Mouse (Mus musculus) 3134 (cell line): Measurements from ENCODE around the gene Klc4.

Experiments
- DNase-seq: peaks from one replicate; pipeline ENCODE4 v3.0.0-alpha.2; 2011; ENCODE audit warnings: low spot score; ENCODE audit not compliant: insufficient read length; ENCODE audit errors: extremely low read depth

Gene Klc4

DNA sequence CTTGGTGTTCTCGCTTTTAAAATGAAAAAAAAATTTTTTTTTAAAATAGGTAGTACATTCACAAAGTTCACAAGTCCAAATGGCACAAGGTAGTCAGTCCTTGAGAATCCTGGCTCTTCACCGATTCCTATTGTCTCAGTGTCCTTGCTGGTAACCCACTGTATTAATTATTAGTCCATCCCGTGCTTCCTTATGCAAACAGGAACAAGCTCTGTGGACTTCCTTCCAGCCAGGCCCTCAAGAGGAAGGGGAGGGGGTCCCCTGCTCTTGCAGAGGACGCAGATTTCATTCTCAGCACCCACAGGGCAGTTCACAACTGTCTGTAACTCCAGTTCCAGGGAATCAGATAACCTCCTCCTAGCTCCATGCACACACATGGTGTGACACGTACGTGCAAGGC is 10.2 kb upstream of the Klc4 start:
- no peak for DNase-seq

DNA sequence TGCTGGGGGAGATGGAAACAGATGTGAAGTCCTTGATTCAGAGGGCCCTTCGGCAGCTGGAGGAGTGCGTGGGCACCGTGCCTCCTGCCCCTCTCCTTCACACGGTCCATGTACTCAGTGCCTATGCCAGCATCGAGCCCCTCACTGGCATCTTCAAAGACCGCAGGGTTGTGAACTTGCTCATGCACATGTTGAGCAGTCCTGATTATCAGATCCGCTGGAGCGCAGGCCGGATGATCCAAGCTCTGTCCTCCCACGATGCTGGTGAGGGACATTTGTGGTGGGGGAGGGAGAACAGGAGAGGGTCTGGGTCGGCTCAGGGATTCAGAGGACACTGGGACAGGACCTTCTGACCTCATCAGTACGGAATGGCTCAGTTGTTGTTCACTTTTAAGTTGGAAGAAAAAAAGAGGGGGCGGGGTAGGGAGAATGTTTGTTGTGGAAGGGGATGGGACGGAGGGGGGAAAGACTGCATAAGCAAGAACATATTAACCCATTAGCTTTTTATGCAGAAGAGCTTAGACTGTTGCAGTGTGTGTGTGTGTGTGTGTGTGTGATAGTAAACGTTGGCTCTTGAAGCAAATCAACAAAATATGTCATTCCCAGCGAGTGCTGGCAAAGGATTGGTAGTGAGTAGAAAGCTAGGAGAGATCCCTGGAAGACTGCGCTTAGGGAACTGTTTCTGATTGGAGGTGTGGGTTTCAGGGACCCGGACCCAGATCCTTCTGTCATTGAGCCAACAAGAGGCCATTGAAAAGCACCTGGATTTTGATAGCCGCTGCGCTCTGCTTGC is 6.1 kb upstream of the Klc4 start:
- no peak for DNase-seq

DNA sequence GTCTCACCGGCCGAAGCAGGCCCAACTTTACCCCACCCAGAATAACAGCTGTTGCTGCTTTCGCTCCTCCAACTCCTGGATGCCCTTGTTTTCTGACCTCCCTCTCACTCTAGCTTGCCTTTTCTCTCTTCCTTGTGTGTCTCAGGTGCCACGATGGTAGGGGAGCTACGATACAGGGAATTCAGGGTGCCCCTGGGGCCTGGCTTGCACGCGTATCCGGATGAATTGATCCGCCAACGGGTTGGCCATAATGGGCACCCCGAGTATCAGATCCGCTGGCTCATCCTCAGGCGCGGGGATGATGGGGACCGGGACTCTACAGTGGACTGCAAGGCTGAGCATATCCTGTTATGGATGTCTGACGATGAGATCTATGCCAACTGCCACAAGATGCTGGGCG is 5.5 kb upstream of the Klc4 start:
- no peak for DNase-seq

DNA sequence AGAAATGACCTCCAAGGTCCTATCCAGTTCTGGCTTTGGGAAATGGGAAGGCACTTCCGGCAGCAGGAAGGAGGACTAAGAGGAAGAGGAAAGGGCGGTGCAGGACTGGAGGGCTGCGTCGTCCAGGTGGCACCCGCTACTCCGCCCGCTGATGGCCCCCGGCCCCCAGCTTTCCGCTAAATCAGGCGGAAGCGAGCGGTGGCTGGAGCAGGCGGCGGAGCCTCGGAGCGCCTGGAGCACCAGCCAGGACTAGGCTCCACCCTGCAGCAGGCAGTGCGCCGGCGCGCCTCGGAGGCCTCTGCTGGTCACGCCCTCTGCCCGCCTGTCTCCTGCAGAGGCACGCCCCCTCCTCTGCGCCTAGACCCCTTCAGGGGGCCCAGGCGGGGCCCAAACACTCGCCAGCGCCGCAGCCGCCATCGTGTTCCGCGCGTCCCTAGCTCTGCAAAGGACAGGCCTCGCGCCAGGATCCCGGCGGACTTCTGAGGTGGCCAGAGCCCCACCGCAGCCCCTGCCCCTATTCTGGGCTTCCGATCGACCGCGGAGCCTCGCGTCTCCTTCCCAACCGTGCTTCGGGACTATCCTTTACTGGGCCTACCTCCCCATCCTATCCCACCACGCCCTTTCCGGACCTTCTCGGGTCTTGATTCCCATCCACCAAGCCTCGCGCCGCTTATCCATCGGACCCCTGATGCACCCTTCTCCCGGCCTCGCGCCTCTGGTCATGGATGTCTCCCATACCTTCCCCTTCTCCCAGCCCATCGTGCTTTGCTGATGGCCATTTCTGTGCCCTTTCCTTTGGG is 4.6 kb upstream of the Klc4 start, which contains the start of gene Cul7:
TSS of gene Cul7 (plus strand) at position 106 of the 800 bp plus-strand sequence.
- peak; percentile 80 for DNase-seq

DNA sequence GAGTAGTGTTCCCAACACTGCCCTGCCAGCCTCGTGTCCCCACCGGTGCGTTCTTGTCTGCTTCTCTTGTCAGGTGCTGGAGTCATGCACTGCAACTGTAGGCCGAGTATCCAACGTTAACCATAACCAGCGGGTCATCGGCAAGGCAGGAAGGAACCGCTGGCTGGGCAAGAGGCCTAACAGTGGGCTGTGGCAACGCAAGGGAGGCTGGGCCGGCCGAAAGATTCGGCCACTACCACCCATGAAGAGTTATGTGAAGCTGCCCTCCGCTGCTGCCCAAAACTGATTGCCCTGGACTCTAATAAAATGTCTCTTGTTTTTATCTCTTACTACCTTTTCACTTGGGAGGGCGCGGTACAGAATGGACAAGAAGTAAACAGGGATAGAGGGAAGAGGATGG is 4.0 kb upstream of the Klc4 start:
- DNase-seq = no peak

DNA sequence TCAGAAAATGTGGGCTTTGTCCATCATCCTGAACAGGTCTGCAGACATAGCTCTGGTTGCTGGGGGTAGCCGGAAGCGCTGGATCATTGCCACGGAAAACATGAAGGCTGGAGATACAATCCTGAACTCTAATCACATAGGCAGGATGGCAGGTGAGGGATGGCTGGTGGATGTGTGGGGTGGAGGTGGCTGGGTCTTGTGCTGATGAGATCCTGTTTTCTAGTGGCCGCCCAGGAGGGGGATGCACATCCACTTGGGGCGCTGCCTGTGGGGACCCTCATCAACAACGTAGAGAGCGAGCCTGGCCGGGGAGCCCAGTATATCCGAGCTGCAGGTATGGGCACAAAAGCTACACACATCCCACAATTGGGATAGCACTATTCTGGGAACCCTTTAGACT is 2.6 kb upstream of the Klc4 start:
- DNase-seq = no peak

DNA sequence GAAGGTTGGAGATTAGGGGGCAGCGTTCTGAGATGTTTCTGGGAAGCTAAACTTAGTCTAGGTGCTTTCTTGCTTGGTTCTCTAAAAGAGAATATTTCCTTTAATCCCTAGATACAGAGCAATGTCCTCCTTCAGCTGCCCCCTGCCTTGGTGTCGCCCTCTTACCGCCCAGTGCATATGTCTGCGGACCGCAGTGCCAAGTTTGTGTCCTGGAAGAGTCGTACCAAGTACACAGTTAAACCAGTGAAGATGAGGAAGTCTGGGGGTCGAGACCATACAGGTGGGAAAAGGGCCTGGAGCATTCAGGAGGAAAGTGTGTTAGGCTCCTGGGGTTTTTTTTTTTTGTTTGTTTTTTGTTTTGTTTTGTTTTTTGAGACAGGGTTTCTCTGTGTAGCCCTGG is 1.5 kb upstream of the Klc4 start:
- no peak for DNase-seq

DNA sequence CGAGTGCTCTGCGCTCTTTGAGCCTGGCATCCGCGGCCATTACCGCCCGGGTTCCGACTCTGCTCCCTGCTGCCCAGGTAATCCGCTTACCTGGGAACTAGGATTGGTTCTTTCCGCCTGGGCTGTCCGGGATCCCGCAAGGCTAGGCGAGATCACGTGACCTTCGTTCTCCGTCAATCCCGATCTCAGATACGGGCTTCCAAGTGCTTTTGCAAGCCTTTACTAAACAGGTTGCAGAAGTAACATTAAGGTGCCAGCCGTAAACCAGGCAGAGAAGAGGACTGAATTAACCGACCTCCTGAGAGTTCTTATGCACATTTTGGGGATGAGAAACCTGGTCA is 470 bp upstream of the Klc4 start:
- DNase-seq = no peak

DNA sequence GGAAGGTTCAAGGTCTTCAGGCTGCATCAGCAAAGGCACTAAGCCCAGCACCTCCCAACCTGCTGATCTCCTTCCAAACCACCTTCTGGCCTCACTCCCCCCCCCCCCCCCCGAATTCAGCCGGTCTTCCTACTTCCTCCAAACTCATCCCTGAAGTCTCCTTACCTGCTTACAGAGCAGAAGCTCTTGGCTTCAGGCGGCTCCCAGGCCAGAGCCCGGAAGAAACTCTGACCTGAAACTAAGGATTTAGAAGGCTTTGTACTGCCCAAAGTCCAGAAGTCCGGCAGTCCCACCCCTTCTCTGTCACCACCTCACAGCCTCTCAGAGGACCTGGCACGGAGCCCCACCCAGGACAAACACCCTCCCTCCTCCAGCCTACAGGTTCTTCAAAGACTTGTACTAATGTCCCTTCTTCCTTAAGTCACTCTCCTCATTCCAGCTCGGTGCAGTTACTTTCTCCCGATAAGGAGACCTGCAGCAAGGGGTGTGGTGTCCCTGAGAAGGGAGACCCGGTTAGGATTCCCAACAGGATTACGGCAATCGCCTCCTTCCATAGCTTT is 826 bp downstream of the Klc4 start:
- peak; percentile 62 for DNase-seq

DNA sequence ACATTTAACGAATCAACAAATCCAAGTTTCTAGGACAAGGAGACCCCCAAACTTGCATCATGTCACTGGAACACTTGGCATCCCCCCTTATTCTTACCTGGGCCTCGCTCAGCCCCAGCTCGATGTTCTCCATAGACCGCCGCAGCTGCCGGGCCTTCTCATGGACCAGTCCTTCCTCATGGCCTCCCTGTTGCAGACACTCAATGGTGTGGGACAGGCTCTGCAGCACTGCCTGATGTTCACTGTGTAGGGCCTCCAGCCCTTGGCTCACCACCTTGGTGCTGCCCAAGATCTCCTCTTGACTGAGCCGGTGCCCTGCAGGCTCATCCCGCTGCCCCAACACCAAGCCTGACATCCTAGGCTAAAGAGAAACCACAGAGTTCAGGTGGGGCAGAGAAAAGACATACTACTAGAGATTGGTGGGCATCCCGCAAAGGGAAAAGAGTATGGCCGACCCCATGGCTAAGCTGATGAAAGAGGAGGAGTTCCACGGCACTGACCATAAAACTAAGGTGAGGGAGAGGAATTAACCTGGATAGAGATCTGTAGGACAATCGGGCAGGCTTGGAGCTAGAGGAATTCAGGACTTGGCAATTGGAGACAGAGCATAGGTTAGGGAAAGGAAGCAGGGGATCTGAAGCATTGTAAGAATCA is 1.5 kb downstream of the Klc4 start:
- DNase-seq = no peak

DNA sequence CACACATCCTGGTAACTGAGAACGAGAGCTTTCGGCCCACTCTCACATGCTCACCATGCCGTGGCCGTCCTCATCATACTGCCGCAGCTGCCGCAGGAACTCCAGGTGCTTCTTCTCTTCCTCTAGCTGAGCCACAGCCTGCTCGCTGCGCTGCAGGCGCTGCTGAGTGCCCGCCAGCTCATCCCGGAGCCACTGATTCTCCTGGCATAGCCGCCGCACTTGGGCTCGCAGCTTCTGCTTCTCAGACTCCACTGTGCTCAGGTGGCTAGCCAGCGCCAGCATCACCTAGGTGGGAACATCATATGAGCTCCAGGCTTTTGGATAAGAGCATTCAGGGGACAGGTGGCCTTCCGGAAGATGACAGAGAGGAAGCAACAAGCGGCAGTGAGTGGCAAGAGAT is 3.8 kb downstream of the Klc4 start:
- DNase-seq = no peak

DNA sequence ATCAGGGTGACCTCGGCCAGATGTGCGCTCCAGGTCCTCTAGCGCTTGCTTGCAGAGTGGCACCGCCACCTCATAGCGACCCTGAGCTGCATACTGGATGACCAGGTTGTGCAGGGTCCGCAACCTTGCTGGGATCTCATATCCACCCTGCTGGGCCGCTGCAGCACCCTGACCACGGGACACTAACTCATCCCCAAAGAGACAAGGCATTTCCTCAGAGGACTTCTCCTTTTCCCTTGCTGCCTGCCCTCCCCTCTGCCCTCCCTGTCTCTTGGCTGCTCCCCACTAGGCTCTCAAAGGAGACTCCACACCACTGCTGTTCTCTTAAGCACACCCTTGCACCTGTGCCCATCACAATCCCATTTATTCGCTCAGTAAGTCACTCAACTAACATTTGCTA is 5.9 kb downstream of the Klc4 start:
- DNase-seq = no peak

DNA sequence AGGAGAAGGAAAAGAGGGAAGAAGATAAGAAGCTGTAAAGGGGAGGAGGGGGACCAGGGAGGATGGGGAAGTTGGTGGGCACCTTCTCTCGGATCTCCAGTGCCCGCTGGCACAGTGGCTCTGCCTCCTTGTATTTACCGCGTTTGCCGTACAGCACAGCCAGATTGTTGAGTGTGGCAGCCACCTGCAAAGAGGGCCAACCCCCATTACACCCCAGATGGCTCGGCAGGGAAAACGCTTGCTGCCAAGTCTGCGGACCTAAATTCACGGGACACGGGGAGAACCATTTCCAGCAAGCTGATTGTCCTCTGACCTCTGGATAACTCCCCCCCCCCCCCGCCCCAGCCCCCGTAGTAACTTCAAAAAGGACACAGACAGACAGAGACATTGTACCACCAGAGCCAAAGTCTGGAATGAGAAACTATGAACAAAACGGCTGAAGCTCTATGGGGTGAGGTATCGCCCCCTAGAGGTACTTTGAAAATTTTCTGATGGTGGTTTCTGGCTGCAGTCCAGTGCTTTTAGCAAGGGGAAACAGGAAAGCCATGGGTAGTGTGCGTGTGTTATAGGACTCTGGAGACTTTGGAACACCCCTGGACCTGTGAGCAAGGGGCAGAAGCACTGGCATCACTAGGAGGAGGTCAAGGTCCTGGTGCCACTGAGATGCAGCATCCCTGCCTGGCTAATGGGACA is 8.8 kb downstream of the Klc4 start:
- DNase-seq = peak; percentile 42

DNA sequence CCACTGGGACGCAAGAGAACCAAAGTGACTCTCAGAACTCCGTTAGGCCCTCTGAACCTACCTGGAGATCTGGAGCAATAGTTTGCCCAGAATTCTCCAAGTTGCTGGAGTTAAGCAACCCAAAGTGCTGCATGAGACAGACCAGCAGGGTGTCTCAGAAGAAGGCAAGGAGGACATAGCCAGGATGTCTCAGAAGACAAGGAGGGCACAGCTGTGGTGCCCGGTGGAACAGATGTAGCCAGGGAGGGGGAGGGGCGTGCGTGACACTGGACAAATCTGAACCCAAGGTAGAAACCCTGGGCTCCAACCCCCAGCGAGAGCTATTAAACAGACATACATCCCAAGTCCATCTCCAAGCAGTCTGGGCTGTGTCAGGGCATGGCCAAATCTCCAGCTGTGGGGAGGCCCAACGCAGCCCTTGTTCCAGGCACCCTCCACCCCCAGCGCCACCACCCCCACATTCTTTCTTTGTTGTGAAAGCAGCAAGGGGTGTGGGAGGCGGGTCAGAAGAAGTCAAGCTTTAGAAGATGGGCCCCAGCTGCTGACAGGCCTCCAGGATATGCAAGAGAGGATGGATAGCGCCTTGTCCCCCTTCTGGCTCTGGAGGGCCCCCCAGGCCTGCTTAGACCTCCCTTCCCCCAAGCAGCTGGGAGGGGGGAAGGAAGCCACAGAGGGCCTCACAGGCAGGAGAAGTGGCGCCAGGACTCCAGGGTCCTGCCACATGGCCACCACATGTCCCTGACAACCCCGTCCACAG is 16.0 kb downstream of the Klc4 start:
- peak; percentile 57 for DNase-seq

DNA sequence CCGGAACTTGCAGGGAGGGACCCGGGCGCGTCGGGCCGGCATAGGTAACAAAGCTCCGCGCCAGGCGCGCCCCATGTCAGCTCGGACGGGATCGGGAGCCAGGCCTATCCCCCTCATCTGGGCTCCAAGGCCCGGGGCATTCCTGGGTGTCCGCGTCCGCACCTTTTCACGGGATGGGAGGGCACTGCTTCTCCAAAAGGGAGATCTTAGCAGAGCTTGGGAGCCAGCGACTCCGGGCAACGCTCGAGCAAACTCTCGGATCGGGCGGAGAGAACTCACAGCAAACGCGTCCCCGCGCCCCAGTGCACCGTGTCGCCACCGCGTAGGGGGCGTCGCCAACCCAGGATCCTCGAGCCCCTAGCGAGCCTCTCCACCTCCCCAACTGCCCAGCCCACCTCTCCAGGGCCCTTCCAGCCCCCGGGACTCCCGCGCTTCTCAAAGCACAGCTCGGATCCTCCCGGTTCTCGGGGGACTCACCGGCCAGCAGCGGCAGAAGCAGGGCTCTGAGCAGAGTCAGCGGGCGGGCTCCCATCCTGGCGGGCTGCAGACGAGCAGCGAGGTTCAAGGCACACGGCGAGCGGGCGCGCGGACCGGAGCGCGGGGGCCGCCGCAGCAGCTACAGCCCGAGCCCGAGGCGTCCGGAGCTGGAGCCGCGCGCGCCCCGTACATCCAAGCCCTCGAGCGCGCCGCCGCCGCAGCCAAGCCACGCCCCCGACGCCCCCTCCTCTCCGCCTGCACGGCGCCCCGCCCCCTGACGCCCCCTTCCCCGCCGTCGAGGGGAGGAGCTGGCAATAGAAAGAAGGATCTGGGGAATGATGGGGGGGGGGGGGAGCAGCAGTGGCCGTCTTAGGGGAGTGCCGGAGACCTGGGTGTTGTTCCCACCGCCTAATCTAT is 16.8 kb downstream of the Klc4 start, which contains the start of gene Ptk7:
TSS of gene Ptk7 (minus strand) at position 714 of the 894 bp plus-strand sequence.
- peak; percentile 75 for DNase-seq

DNA sequence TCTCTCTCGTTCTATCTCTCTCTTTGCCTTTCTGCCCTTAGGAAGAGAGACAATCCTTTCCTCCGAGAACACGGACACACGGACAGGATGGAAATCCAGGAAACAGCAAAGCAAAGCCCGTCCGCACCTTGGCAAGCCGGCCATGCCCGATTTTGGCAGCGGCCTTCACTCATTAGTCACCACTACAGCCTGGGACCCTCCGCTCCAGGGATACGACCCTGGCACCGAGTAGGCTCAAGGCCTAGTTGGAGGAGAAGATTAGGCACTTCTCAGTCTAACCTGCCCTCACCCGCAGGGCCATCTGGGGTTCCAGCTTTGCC is 17.4 kb downstream of the Klc4 start:
- DNase-seq = no peak

DNA sequence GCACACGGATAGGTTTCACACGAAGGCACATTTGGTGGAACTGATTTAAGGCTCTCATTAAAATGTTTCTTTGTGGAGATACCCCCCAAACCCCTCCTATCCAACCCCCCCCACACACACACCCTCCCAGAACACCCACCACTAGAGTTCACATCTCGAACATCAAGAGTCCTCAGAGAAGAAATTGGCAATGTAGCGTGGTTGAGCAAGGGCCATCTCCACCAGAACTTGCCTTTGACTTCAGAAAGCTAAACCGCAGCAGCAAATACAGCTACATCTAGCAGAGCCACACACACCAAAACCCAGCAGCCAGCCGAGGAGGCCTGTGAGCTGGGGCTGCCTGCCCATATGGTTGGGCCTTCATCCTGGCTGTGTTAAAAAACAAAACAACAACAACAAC is 18.4 kb downstream of the Klc4 start:
- DNase-seq = no peak

DNA sequence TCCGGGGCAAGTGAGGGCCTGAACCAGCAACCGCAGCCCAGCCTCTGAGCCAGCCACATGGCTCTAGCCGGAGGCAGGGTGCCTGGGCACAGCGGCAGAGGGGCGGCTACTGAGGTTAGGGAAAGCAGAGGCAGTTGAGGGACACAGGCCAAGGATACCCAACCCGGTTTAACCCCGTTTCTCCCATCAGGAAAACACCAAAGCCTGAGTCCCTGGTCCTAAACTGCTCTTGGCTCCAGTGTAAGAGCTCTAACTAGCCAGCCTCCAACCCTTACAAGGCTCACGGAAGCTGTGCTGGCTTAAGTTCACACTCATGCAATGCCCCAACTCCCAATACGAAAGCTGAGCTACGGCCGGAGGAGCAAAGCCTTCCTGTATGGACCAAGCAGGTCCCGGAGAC is 21.2 kb downstream of the Klc4 start:
- DNase-seq = no peak
